Mouse (Mus musculus): ENCODE results near the gene Mylk. TPM values are rescaled to one million over a fixed set of nuclear protein-coding genes. Genes with fewer than 3 reads are reported as not detected.
A peak's percentile ranks its signal among the peaks of the same experiment; 100 is the strongest.
"Not testable (repeated sequence)": the region's sequence is repeated elsewhere in the genome, so short reads cannot be mapped to it uniquely, and the experiment has no call there.

The Mylk gene
- total RNA-seq, 4 experiments from 2014 or later = 25.5 to 32.9 (median 31.7) TPM

DNA sequence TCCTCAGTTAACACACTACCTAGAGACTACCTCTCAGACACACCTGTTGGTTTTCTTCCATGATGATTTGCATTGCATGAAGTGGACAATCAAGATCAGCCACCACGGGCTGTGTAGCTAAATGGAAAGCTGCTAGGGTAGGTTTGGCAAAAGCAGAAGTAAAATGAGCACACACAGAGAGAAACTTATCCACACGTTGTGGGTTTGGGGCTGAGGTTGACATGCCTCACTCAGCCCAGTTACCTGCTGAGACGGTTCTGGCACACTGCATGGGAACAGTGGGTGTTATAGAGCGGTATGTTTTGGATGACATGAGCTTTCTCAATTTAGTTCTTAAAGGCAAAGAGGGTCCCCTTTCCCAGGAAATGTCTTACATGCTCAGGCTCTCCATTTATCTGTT, 25.1 kb downstream of the Mylk start:
- DNase-seq (ENCODE audit: low spot score) = no peak

DNA sequence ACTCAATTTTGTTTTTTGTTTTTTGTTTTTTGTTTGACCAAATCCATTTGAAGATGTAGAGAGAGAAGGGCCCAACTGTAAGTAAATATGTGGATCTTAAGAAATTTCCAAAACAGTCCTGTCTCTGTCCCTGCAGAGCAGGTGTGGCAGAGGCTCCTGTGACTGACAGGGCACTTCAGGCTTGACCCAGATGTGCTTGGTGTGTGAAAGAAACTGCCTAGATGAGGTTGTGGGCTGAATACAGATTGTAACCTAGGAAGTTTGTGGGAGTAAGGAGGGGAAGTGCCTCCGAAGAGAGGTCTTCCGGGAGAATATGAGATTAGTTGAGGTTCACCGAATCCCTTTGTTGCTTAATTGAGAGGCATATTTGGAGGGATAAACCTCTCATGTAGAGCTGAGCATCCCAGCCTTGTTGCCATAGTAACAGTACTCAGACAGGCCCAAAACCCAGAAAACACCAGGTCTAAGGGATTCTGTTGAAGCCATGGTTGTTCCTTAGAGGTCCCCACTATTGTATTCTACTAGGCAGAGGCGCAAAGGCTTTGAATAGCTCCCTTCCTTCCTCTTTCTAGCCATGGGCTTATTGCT, 27.5 kb downstream of the Mylk start:
- no peak for DNase-seq (ENCODE audit: low spot score)

DNA sequence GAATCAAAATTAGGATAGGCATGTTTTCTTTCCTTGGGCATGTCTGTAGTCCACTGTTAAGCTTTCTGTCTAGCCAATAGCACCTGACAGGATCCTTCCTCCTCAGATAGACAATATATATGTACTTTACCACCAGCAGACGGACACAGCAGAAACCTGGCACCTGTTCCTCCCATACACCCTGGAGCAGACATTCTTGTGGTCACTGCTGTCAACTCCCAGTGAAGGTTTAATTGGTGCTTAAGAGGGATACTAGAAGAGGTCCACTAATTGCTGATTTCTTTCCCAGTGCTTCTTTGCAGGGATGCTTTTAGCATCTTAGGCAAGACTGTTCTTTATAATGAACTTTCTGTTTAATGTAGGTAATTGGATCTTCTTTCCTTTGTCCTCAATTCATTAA, 37.4 kb downstream of the Mylk start:
- no peak for DNase-seq (ENCODE audit: low spot score)

DNA sequence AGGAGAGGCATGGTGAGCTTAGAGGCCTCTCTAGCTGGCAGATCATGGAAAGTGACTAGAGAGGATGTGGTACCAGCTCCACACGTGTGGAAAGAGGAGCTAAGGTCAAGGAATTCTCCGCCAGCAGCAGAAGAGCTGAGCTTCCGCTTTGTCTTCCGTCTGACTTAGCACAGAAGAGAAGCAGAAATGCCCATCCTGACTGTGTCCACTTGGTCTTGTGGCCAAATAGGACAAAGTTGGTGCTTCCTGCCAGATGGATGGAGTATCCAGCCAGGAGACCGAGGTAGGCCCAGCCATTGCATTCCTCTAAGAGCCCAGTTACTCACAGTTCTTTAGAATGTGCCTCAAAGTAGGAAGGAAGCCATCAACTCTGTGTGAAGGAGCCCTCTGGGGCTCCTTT, 38.5 kb downstream of the Mylk start:
- no peak for DNase-seq (ENCODE audit: low spot score)

DNA sequence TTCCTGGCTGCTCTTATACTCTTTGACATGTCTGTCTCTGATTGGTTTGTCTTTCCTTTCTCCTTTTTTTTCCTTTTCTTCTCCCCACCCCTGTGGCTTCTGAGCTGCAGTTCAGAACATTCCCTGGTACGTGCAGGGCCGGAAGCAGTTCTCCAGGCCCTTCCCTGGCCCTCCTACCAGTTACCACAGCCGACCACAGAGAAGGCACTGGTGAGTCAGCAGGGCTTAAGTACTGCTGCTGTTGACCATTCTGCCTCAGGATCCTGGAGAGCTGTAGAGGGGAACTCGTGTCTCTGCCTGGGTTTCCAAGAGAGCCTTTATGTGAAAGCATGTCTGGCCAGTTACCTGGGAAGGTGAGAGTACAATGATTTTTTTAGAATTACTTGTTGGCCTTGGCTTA, 39.7 kb downstream of the Mylk start:
- no peak for DNase-seq (ENCODE audit: low spot score)

DNA sequence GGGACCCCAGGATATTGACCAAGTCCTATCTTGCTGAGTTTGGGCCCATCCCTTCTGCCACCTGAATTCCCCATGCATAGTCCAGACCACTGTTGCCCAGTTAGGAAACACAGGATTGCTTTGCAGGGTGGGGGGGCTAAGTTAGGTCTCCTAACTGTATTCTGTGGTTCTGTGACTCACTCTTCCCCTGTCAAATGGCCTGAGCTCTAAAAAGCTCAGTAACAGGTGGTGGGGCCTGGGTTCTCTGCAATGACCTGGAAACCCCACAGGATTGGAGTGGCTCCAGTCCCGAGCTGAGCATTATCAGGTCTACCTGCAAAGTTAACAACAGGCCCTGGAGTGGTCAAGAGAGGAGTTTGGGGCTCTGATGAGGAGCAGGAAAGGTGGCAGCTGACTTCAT, 47.5 kb downstream of the Mylk start:
- DNase-seq (ENCODE audit: low spot score) = no peak

DNA sequence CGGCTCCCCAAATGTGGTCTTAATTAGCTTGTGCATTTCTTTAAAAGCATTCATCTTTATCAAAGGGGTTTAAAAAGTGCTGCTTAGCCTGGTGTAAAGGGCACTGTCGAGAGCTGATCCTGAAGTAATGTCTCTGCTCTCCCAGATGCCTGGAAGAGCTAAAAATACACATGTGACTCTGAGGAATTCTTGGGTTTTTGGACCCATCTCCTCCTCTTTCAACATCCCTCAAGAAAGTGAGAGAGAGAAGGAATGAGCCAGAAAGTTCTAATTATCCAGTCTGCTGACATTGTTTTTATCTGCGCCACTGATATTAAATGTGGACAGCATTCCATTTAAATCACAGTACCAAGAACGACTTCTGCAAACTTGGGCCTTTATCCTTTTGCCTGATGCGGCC, 48.0 kb downstream of the Mylk start:
- DNase-seq (ENCODE audit: low spot score) = peak; percentile 4

DNA sequence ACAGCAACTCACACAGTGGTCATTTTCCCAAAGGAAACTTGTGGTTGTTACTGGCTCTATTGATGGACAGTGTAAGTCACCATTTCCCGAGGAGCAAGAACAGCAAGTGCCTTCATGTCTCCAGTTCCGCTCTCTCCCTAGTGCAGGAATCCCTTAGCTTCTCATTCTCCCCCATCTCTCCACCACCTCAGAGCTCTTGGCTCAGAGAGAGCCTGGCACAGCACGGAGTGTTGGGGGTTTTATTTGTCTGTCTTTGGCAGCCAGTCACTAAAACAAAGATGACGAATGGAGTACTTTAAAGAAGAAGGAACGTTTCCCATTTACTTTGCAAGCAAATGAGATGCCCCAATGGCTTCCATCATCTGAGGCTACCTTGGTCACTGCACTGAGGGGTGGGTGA, 56.2 kb downstream of the Mylk start:
- DNase-seq (ENCODE audit: low spot score) = no peak

DNA sequence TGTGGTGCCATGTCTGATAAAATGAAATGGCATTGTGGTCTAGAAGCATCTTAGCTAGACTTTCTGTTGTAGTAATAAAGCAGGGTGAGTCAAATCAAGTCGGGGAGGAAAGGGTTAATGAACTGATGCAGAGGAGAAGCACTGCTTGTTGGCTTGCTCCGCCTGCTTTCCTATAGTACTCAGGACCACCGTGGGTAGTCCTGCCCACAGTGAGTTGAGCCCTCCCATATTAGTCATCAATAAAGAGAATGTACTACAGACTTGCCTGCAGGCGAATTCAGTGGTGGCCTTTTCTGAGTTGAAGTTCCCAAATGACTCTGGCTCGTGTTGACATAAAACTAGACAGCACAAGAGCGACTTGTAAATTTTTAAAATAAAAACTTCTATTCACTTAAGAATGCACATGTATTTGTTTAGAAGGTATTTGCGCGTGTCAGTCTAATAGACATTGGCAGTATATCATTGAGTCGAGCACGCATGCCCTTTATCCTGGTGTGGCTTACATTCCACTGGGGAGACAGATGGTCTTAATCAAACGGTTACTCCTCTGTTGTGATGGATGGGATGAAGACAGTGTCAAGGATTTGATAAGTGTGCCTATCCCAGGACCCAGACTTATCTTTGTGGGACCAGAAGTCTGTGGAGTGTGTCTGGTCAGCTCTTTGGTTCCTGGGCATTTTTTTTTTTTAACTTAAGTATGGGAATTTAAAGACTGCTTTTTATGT, 59.4 kb downstream of the Mylk start:
- DNase-seq (ENCODE audit: low spot score) = no peak

DNA sequence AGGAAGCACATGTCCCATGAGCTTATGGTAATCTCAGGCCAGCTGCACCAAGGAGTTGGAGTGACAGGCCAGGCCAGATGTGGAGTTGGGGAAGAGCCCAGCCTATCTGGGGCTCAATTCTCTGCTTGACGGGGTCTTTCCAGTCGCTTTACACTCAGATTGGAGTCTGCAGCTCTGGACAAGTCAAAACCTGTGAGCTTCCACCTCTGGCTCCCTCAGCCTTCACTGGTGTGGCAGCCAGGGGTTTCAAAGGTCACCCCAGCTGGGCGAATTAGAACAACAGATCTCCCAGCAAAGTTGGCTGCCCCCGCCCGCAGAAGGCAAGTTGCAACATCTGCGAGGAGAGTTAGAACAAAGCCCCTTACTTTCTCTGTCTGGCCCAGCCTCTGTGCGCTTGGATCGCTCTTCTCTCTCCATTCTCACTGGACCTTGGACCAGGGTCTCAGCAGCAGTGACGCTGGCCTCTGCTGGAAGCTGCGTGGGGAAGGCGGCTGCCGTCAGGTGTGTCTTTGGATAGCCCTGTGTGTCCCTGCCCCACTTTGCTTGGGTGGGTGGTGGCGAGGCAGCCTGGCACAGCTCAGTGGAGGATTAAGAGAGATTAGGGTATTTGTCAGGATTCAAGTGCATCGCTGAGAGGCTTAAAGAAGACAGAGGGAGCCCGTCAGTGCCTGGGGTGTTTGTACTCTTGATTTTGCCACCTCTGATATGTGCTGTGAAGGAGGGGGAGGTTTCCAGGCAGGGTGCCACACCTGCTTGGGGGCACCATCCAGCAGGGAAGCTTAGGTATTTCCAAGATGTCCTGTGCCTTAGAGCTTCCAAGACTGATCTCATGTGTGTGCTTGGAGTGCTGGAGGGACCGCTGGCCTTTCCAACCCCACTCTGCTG, 62.1 kb downstream of the Mylk start:
- DNase-seq (ENCODE audit: low spot score) = peak; percentile 14

DNA sequence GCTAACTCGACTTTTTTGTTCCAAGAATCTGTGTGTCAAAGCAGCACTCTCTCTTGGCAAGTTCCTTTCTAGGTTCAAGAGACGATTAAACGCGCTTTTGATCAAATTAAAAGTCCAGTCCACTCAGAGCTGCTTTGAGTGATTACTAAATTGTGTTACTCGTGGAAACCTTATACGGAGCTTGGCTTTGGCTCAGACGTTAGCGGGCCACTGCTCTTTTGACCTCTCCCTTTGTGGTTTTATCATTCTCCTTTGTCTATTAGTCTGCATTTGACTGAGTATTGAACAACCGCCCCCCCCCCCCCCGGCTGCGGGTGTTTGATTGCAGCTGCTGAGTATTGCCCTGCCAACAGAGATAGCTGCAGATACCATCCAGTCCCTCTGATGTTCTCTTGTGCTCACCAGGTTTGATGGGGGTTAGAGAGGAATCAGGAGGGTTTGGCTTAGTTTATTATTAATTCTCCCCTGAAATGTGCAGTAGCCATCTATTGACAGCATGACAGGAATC, 62.8 kb downstream of the Mylk start:
- DNase-seq (ENCODE audit: low spot score) = no peak

DNA sequence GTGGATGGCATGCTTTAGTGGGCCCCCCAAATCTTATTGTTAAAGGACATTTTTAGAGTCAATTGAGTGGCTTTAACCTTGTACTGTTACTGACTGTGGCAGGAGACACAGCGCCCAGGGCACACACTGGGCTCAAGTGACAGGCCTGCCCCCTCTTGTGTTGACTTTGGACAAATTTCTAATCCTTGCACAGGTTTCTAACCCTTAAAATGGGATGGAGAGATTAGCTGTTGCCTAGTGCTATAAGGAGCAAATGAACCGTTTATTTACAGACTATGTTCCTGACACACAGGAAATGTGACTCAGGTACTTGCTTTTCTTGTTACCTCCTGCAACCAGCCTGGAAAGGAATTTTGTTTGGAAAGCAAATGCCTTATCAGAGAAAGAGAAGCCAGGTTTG, 67.2 kb downstream of the Mylk start:
- no peak for DNase-seq (ENCODE audit: low spot score)

DNA sequence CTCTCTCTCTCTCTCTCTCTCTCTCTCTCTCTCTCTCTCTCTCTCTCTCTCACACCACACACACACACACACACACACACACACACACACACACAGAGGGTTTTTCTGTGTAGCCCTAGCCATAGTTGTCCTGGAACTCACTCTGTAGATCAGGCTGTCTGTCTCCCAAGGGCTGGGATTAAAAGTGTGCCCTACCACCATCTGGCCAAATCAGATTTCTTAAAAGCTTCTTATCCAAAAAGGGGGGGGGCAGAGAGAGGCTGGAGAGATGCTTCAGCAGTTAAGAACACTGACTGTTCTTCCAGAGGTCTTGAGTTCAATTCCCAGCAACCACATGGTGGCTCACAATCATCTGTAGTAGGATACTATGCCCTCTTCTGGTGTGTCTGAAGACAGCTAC, 68.2 kb downstream of the Mylk start:
- DNase-seq (ENCODE audit: low spot score) = not testable (repeated sequence)

DNA sequence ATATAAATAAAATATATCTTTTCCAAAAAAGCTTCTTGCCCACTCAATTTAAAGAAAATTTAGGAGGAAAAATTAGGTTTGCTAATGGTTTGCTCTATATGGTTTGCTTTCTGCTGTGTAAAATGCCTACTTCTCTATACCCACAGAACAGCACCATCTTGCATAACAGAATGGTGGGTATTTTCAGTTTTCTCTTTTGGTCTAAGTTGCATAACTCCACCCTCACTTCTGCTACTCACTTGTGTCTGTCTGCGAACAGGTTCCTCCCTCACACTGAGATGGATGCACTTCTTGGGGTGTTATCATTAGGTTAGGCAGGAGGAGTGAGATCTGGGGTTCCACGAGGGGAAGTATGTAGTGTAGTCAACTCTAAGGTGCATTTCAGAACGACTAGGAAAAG, 68.6 kb downstream of the Mylk start:
- DNase-seq (ENCODE audit: low spot score) = no peak

DNA sequence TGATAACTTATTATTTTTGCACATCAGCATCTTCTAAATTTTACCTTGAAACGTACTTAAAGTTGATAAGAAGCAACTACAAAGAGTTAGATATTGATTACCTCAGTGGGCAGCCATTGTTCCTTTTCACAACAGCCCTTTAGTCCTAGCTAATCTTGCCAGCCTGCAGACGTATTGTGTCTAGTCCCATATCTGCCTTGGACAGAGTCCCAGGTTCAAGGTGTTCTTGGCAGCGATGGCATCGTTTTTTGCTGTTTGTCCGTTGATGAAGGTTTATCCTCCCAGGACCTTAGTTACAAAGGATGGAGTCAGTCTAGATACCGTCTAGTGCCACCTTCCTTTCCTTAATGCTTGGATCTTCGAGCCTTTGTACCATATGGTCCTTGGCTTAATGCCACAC, 69.6 kb downstream of the Mylk start:
- no peak for DNase-seq (ENCODE audit: low spot score)

DNA sequence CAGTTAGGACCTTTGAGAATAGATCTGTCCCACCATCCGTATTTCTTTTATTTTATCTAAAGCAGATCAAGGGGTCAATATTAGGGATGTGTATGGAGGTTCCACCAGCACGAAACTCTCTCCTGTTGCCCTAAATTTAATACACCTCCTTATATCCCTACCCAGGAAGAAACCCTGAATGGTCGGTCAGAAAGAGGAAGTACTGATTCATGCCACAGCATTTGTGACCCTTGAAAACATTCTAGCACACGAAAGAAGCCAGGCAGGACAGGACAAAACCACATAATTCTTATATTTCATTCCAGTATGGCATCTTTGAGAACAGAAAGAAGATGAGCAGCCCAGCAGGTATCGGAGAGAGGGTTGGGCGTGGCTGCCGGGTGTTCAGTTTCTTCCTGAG, 71.5 kb downstream of the Mylk start:
- DNase-seq (ENCODE audit: low spot score) = no peak

DNA sequence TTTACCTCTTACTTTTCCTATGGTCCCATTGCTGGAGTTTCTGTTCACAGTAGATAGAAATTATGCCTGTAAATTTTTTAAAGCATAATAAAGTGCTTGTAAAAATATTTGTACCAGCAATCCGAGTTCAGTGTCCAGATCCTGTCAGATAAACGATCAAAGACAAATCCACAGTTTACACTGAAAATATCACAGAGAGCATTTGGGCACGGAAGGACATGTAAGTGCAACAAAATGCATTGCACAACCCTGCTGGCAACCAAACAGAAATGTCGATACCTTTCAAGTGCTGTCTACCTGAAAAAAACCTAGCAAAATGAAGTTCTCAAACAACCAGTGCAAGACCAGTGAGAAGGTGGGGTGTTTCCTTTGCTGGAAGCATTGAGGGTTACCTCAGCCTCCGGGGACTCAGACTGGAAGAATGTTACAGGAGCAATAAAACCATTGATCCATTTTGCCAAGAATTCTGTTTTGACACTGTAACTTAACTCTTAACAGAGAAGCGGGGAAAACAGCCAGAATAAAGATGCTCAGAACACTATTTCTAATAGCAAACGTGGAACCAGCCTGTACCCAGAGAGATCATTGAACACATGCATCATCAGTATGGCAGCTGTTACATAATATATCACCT, 80.2 kb downstream of the Mylk start:
- DNase-seq (ENCODE audit: low spot score) = no peak

DNA sequence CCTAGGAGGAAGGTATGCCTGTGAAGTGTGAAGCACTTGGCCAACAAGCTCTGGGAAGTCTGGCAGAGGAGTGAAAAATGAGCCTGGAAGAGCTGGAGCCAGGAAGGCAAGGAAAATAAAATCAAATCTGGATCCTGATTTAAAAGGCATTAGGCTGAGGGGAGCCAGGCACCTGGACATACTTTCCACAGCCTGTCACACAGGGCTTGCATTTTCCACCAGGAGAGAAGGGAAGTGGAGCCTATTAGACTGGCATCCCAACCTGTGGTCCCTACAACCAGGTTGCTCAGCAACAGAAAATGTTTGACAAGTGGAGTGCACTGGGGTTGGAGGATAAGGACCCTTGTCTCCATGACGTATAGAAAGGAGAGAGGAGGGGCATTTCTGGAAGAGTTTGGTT, 89.5 kb downstream of the Mylk start:
- DNase-seq (ENCODE audit: low spot score) = no peak

DNA sequence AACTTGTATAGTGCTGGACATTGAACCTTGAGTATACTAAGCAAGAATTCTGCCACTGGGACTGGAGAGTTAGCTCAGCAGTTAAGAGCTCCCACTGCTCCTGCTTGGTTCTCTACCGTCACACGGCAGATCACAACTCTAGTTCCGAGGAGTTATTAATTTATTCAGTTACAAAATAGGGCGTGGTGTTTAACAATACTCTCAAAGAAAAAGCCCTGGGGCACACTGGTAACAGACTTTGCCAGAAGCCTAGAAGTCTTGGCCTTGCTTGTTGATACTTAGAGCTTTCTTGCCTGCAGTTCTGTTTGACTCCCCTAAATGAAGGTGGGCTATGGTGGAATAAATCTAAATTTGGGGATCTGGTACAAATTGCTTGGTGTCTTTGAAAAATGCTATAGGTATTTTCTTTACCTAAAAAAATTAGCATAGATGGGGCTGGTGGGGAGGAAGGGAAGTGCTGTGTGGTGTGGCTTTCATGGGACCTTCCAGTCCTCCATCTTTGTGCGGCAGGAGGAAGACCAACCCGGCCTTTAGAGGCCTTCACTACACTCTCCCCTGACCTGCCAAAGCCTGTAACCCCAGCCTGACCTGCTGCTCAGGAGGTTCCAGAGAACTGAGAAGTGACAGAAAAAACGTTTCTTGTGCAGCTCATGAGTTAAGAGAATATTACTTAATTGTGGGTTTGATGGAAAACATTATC, 94.1 kb downstream of the Mylk start:
- DNase-seq (ENCODE audit: low spot score) = no peak

DNA sequence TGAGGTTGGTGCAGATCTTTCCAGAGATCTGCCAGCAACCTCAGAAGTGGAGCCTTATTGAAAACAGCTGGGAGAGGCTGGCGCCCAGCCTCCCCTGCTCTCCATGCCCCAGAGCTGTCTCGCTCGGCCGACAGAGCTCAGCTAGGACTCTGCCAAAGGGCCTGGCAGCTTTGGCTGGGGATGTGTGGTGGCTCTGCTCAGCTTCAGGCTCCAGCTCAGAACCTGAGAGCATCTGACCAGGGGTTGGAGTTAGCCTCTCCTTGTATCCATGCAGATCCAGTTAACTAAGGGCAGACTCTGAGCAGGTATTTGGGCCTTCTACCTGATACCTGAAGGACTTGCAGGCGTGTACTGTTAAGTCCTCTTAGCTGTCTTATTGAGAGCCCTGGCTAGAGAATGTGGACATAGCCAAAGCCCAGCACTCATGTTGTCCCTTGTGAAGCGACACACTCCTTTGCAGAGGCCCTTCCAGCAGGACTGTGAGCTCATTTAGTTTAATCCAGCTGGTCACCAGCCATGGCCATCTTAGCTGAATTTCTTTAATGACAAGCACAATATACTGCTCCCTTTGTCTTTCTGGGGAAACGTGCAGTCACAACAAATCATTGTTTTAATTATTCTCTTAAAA, 94.8 kb downstream of the Mylk start:
- no peak for DNase-seq (ENCODE audit: low spot score)

DNA sequence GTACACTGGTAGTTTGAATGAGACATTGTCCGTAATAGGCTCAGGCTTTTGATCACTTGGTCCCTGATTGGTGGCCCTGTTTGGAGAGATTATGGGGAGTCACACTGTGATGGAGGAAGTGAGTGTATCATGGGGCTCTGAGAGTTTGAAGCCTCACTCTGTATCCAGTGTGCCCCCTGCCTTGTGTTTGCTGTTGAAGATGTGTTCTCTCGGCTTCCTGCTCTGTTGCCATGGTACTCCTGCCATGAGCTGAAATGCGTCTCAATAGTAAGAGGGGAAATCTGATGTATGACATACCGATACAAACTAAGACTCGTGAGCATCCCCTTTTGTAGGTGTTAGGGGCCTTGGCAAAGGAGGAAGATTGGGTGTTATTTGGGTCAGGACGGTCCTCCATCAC, 99.8 kb downstream of the Mylk start:
- DNase-seq (ENCODE audit: low spot score) = no peak

All from heart, adult 8-10 months (tissue).